Mouse (Mus musculus): ENCODE results near the gene Ldlrap1. TPM values are rescaled to one million over a fixed set of nuclear protein-coding genes. Genes with fewer than 3 reads are reported as not detected.
A peak's percentile ranks its signal among the peaks of the same experiment; 100 is the strongest.

Gene Ldlrap1
- polyA plus RNA-seq, 1 experiment from 2014 or later: 16.5 TPM

GRCm38 (mm10) chr4:134704590-134704989 is 63.2 kb downstream of the Ldlrap1 start:
- ATAC-seq (ENCODE audit: insufficient number of reproducible peaks, low FRiP score): no peak
- WGBS: 1% methylated on average over 21 of the region's 21 CpGs
- Histone ChIP-seq H3K9me3 (replicated peaks) (no peaks in the 10 kb centered on the region), H3K36me3 (no peaks in the 10 kb centered on the region; the same call in 1 of the 2 replicates), H3K4me2 (peak overlapping the region; percentile 100), H3K9ac (peak overlapping the region; percentile 51; the same call in 1 of the 2 replicates), H3K27me3 (replicated peaks) (no peaks in the 10 kb centered on the region; the same call in 1 of the 2 replicates), H3K4me3 (peak overlapping the region; percentile 77), H3K4me1 (replicated peaks) (peaks cover 36% of the 10 kb centered on the region), H3K27ac (ENCODE audit: poor library complexity, severe bottlenecking) (no peak overlapping the region)

GRCm38 (mm10) chr4:134703835-134704546 is 63.8 kb downstream of the Ldlrap1 start, which contains the start of gene Man1c1:
Gene Man1c1, minus strand, starts transcription at chr4:134704290.
- Histone ChIP-seq H3K4me1 (replicated peaks) (peaks cover 30% of the 10 kb centered on the region), H3K27me3 (replicated peaks) (no peaks in the 10 kb centered on the region; the same call in 1 of the 2 replicates), H3K4me2 (peak within 1 kb of the TSS; percentile 100), H3K9me3 (replicated peaks) (no peaks in the 10 kb centered on the region), H3K36me3 (no peaks in the 10 kb centered on the region; the same call in 1 of the 2 replicates), H3K27ac (ENCODE audit: poor library complexity, severe bottlenecking) (peak within 1 kb of the TSS; percentile 47; the same call in 1 of the 2 replicates), H3K4me3 (peak within 1 kb of the TSS; percentile 77), H3K9ac (peak within 1 kb of the TSS; percentile 90)
- peak; percentile 96 for ATAC-seq (ENCODE audit: insufficient number of reproducible peaks, low FRiP score)
- under 1% methylated on average over 80 of the region's 81 CpGs for WGBS

- under 1% methylated on average over 90 of the region's 90 CpGs for WGBS
- H3K4me2 ChIP-seq: peak overlapping the region; percentile 100
Observed at GRCm38 (mm10) chr4:134702981-134703834, 64.6 kb downstream of the Ldlrap1 start.

GRCm38 (mm10) chr4:134701934-134702333 is 65.9 kb downstream of the Ldlrap1 start:
- no peaks in the 10 kb centered on the region; the same call in 1 of the 2 replicates for H3K27me3 ChIP-seq (replicated peaks)
- H3K4me2 ChIP-seq: peak overlapping the region; percentile 100
- H3K4me1 ChIP-seq (replicated peaks): peaks cover 28% of the 10 kb centered on the region
- H3K36me3 ChIP-seq: peaks cover 10% of the 10 kb centered on the region
- H3K4me3 ChIP-seq: peak overlapping the region; percentile 77
- H3K9me3 ChIP-seq (replicated peaks): no peaks in the 10 kb centered on the region
- 27% methylated on average over 6 of the region's 6 CpGs for WGBS
- peak overlapping the region; percentile 90 for H3K9ac ChIP-seq
- no peak for ATAC-seq (ENCODE audit: insufficient number of reproducible peaks, low FRiP score)
- H3K27ac ChIP-seq (ENCODE audit: poor library complexity, severe bottlenecking): no peak overlapping the region

More at GRCm38 (mm10) chr4:134702981-134703834, 64.6 kb downstream of the Ldlrap1 start:
- H3K9me3 ChIP-seq (replicated peaks): no peaks in the 10 kb centered on the region
- peak overlapping the region; percentile 77 for H3K4me3 ChIP-seq
- H3K9ac ChIP-seq: peak overlapping the region; percentile 90
- H3K36me3 ChIP-seq: peaks cover 2% of the 10 kb centered on the region
- H3K4me1 ChIP-seq (replicated peaks): peaks cover 28% of the 10 kb centered on the region
- peak overlapping the region; percentile 47; the same call in 1 of the 2 replicates for H3K27ac ChIP-seq (ENCODE audit: poor library complexity, severe bottlenecking)
- H3K27me3 ChIP-seq (replicated peaks): no peaks in the 10 kb centered on the region; the same call in 1 of the 2 replicates
- ATAC-seq (ENCODE audit: insufficient number of reproducible peaks, low FRiP score): 0 out of 2 replicates have a peak, but pooled peaks have one; percentile 4

- 0 out of 2 replicates have a peak overlapping the region, but pooled peaks have one; percentile 90 for H3K9ac ChIP-seq
- H3K27me3 ChIP-seq (replicated peaks): no peaks in the 10 kb centered on the region; the same call in 1 of the 2 replicates
- H3K4me2 ChIP-seq: peak overlapping the region; percentile 100
- no peak overlapping the region for H3K27ac ChIP-seq (ENCODE audit: poor library complexity, severe bottlenecking)
- H3K36me3 ChIP-seq: peaks cover 10% of the 10 kb centered on the region
- H3K9me3 ChIP-seq (replicated peaks): no peaks in the 10 kb centered on the region
- no peak for ATAC-seq (ENCODE audit: insufficient number of reproducible peaks, low FRiP score)
- WGBS: 93% methylated on average over 2 of the region's 2 CpGs
- H3K4me1 ChIP-seq (replicated peaks): peaks cover 28% of the 10 kb centered on the region
- H3K4me3 ChIP-seq: no peak overlapping the region
Observed at GRCm38 (mm10) chr4:134700911-134701310, 66.9 kb downstream of the Ldlrap1 start.

- H3K4me3 ChIP-seq: no peak overlapping the region
- WGBS: 63% methylated on average over 9 of the region's 9 CpGs
Observed at GRCm38 (mm10) chr4:134693202-134693940, 74.5 kb downstream of the Ldlrap1 start.

GRCm38 (mm10) chr4:134692388-134692787 is 75.4 kb downstream of the Ldlrap1 start:
- H3K9ac ChIP-seq: no peak overlapping the region
- no peak overlapping the region for H3K4me2 ChIP-seq
- H3K27ac ChIP-seq (ENCODE audit: poor library complexity, severe bottlenecking): no peak overlapping the region
- 93% methylated on average over 1 of the region's 1 CpGs for WGBS
- no peak for ATAC-seq (ENCODE audit: insufficient number of reproducible peaks, low FRiP score)
- H3K9me3 ChIP-seq (replicated peaks): peaks cover 6% of the 10 kb centered on the region
- peaks cover 11% of the 10 kb centered on the region for H3K36me3 ChIP-seq
- 0 out of 2 replicates have a peak, but pooled peaks cover 4% of the 10 kb centered on the region for H3K4me1 ChIP-seq (replicated peaks)
- no peaks in the 10 kb centered on the region for H3K27me3 ChIP-seq (replicated peaks)
- H3K4me3 ChIP-seq: no peak overlapping the region

More at GRCm38 (mm10) chr4:134693202-134693940, 74.5 kb downstream of the Ldlrap1 start:
- H3K9me3 ChIP-seq (replicated peaks): peaks cover 6% of the 10 kb centered on the region
- H3K9ac ChIP-seq: no peak overlapping the region
- H3K36me3 ChIP-seq: peaks cover 21% of the 10 kb centered on the region
- 0 out of 2 replicates have a peak, but pooled peaks cover 4% of the 10 kb centered on the region for H3K4me1 ChIP-seq (replicated peaks)
- no peak for ATAC-seq (ENCODE audit: insufficient number of reproducible peaks, low FRiP score)
- H3K4me2 ChIP-seq: no peak overlapping the region
- H3K27me3 ChIP-seq (replicated peaks): no peaks in the 10 kb centered on the region
- no peak overlapping the region for H3K27ac ChIP-seq (ENCODE audit: poor library complexity, severe bottlenecking)

Other genes with a start within 250 kb of the Ldlrap1 start
- gene Mtfr1l, start 232.6 kb downstream of the Ldlrap1 start, polyA plus RNA-seq (2016; fragmentation: Nextera tagmentation; extraction: Ambion mirVana): 151 and 156 TPM in 2 replicates
- 31.7 and 31.9 TPM in 2 replicates for gene Selenon, start 215.9 kb downstream of the Ldlrap1 start, polyA plus RNA-seq (2016; fragmentation: Nextera tagmentation; extraction: Ambion mirVana)
- gene Man1c1, start 63.7 kb downstream of the Ldlrap1 start, polyA plus RNA-seq (2016; fragmentation: Nextera tagmentation; extraction: Ambion mirVana): 11.6 and 12.2 TPM in 2 replicates
- gene Maco1, start 85.3 kb upstream of the Ldlrap1 start, polyA plus RNA-seq (2016; fragmentation: Nextera tagmentation; extraction: Ambion mirVana): 30.6 and 31.4 TPM in 2 replicates
- gene Rhd, start 96.5 kb upstream of the Ldlrap1 start, polyA plus RNA-seq (2016; fragmentation: Nextera tagmentation; extraction: Ambion mirVana): 23.6 and 28.1 TPM in 2 replicates
- gene Tmem50a, start 147.0 kb upstream of the Ldlrap1 start, polyA plus RNA-seq (2016; fragmentation: Nextera tagmentation; extraction: Ambion mirVana): 140 and 145 TPM in 2 replicates
- 386 and 405 TPM in 2 replicates for gene Rsrp1, start 155.6 kb upstream of the Ldlrap1 start, polyA plus RNA-seq (2016; fragmentation: Nextera tagmentation; extraction: Ambion mirVana)
- gene Syf2, start 162.9 kb upstream of the Ldlrap1 start, polyA plus RNA-seq (2016; fragmentation: Nextera tagmentation; extraction: Ambion mirVana): 55.7 and 61.9 TPM in 2 replicates